Mouse (Mus musculus): ENCODE data around the gene Fance. TPM values are rescaled to one million over a fixed set of nuclear protein-coding genes. Genes with fewer than 3 reads are reported as not detected.

The Fance gene
- polyA plus RNA-seq, 1 experiment = 28.5 TPM

DNA sequence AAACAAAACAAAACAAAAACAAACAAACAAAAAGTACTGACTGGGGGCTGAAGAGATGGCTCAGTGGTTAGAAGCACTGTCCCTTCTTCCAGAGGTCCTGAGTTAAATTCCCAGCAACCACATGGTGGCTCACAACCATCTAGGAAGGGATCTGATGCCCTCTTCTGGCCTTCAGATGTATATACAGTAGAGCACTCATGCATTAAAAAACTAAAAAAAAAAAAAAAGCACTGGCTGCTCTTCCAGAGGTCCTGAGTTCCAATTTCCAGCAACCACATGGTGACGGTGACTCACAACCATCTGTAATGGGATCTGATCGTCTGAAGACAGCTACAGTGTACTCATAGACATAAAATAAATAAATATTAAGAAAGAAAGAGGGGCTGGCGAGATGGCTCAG is 2.5 kb upstream of the Fance start:
- Histone ChIP-seq H3K27me3 (ENCODE audit: control insufficient read depth, insufficient read depth, insufficient read length) (no peaks in the 10 kb centered on the region), H3K36me3 (ENCODE audit: control insufficient read depth, insufficient read depth) (no peaks in the 10 kb centered on the region), H3K4me2 (ENCODE audit: low read depth) (no peak overlapping the region), H3K4me3 (no peak overlapping the region), H3K79me2 (ENCODE audit: control insufficient read depth, insufficient read depth) (peaks cover 15% of the 10 kb centered on the region), H3ac (ENCODE audit: control insufficient read depth, insufficient read length) (no peak overlapping the region)
- TF ChIP-seq E2F4 (IDR thresholded peaks at IDR 0.05; ENCODE audit: insufficient read depth) = no peak
- TF ChIP-seq MYOD1 (IDR thresholded peaks at IDR 0.05; ENCODE audit: control insufficient read depth in 1 of 3, insufficient read length in 2 of 3, low read depth in 2 of 3) = no peak
- no peak for TF ChIP-seq REST (IDR thresholded peaks at IDR 0.05; ENCODE audit: insufficient read depth, insufficient read length)
- TF ChIP-seq MAX (IDR thresholded peaks at IDR 0.05; ENCODE audit: low read depth) = no peak
- no peak for TF ChIP-seq TCF12 (IDR thresholded peaks at IDR 0.05; ENCODE audit: insufficient read depth, poor library complexity, severe bottlenecking)
- no peak for TF ChIP-seq POLR2AphosphoS2 (IDR thresholded peaks at IDR 0.05; ENCODE audit: insufficient read length, low read depth)
- TF ChIP-seq USF1 (IDR thresholded peaks at IDR 0.05; ENCODE audit: low read depth) = no peak

DNA sequence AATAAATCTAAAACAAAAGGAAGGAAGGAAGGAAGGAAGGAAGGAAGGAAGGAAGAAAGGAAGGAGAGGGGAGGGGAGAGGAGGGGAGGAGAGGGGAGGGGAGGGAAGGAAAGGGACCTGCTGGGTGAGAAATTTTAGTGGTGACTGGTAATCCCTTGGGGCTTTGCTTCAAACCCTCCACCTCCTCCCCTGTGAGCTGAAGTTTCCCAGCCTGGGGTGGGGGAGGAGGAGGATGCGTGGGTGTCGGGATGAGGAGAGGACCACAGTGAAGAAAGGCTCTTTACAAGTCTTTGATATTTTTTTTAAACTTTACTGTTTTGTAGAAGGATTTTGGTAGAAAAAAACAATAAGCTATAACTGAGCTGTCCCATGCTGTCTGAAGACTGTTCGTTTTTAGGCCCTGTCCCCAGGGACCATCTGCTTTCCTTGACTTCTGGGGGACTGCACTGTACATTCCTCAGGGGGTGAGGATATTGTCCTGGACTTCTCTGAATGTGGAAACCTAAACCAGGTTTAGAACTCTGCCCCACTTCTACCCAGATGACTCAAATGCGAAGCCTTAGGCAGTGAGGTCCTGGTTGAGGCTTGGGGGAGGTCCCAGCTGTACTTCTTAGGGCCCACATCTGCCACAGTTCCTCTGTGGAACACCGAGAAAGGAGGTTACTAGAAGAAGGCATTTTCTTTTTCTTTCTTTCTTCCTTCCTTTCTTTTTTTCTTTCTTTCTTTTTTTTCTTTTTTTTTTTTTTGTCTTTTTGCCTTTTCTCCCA is 1.8 kb upstream of the Fance start:
- no peak overlapping the region for H3K4me3 ChIP-seq
- no peaks in the 10 kb centered on the region for H3K27me3 ChIP-seq (ENCODE audit: control insufficient read depth, insufficient read depth, insufficient read length)
- H3K36me3 ChIP-seq (ENCODE audit: control insufficient read depth, insufficient read depth) = no peaks in the 10 kb centered on the region
- TF ChIP-seq SRF (IDR thresholded peaks at IDR 0.05; ENCODE audit: control insufficient read depth, insufficient read length, low read depth) (no peak), CEBPB (IDR thresholded peaks at IDR 0.05; ENCODE audit: insufficient read depth, poor library complexity, severe bottlenecking) (no peak), MYOD1 (IDR thresholded peaks at IDR 0.05; ENCODE audit: control insufficient read depth in 1 of 3, insufficient read length in 2 of 3, low read depth in 2 of 3) (no peak), POLR2A (IDR thresholded peaks at IDR 0.05; ENCODE audit: insufficient read length, low read depth) (no peak), POLR2AphosphoS2 (IDR thresholded peaks at IDR 0.05; ENCODE audit: insufficient read length, low read depth) (no peak), MYOG (IDR thresholded peaks at IDR 0.05; ENCODE audit: control insufficient read depth in 1 of 3, insufficient read depth in 1 of 3, insufficient read length in 2 of 3, low read depth in 2 of 3) (no peak), MAX (IDR thresholded peaks at IDR 0.05; ENCODE audit: low read depth) (no peak), E2F4 (IDR thresholded peaks at IDR 0.05; ENCODE audit: insufficient read depth) (no peak), TCF3 (IDR thresholded peaks at IDR 0.05; ENCODE audit: insufficient read length, low read depth) (no peak), TCF12 (IDR thresholded peaks at IDR 0.05; ENCODE audit: insufficient read depth, poor library complexity, severe bottlenecking) (no peak)
- peak overlapping the region; percentile 77 for H3K4me2 ChIP-seq (ENCODE audit: low read depth)
- H3K79me2 ChIP-seq (ENCODE audit: control insufficient read depth, insufficient read depth) = peaks cover 15% of the 10 kb centered on the region
- H3ac ChIP-seq (ENCODE audit: control insufficient read depth, insufficient read length) = no peak overlapping the region

DNA sequence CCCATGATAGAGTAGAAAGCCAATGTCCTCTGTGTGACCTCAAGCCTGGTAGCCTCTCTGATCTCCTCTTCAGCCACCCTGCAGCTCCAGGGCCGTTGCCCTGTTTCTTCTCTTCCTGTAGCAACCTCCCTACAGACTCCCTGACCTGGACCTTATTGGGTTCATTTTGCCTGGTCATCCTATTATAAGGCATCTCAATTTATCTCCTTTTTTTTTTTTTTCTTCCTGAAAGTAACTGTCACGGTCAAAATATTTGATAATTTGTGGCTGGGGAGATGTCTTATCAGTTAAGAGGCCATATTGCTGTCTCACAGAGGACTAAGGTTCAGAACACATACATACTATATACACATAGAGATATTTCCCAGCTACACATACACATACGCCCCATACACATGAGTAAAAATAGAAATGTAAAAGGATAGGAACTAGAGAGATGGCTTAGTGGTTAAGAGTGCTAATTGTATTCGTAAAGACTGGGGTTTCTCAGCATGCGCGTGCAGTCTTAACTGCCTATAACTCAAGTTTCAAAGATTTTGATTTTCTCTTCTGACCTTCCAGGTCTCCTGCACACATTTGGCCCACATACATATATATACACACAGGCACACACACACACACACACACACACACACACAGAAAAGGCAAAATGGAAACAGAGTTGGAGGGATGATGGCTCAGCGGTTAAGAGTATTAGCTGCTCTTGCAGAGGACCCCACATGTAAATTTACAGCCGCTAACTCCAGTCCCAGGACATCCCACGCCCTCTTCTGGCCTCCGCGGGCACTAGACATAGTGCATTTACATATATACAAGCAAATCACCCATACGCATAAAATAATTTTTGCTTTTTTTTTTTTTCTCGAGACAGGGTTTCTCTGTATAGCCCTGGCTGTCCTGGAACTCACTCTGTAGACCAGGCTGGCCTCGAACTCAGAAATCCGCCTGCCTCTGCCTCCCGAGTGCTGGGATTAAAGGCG is 797 bp upstream of the Fance start:
- peak overlapping the region; percentile 62 for H3ac ChIP-seq (ENCODE audit: control insufficient read depth, insufficient read length)
- no peaks in the 10 kb centered on the region for H3K27me3 ChIP-seq (ENCODE audit: control insufficient read depth, insufficient read depth, insufficient read length)
- H3K4me2 ChIP-seq (ENCODE audit: low read depth) = peak overlapping the region; percentile 77
- TF ChIP-seq POLR2AphosphoS2 (IDR thresholded peaks at IDR 0.05; ENCODE audit: insufficient read length, low read depth) = no peak
- no peak for TF ChIP-seq USF1 (IDR thresholded peaks at IDR 0.05; ENCODE audit: low read depth)
- TF ChIP-seq REST (IDR thresholded peaks at IDR 0.05; ENCODE audit: insufficient read depth, insufficient read length) = no peak
- no peak for TF ChIP-seq MYOG (IDR thresholded peaks at IDR 0.05; ENCODE audit: control insufficient read depth in 1 of 3, insufficient read depth in 1 of 3, insufficient read length in 2 of 3, low read depth in 2 of 3)
- TF ChIP-seq CEBPB (IDR thresholded peaks at IDR 0.05; ENCODE audit: insufficient read depth, poor library complexity, severe bottlenecking) = no peak
- TF ChIP-seq E2F4 (IDR thresholded peaks at IDR 0.05; ENCODE audit: insufficient read depth) = no peak
- TF ChIP-seq MAX (IDR thresholded peaks at IDR 0.05; ENCODE audit: low read depth) = no peak
- TF ChIP-seq MYOD1 (IDR thresholded peaks at IDR 0.05; ENCODE audit: control insufficient read depth in 1 of 3, insufficient read length in 2 of 3, low read depth in 2 of 3) = no peak
- TF ChIP-seq SRF (IDR thresholded peaks at IDR 0.05; ENCODE audit: control insufficient read depth, insufficient read length, low read depth) = no peak
- no peak for TF ChIP-seq TCF3 (IDR thresholded peaks at IDR 0.05; ENCODE audit: insufficient read length, low read depth)
- TF ChIP-seq POLR2A (IDR thresholded peaks at IDR 0.05; ENCODE audit: insufficient read length, low read depth) = no peak
- no peak for TF ChIP-seq TCF12 (IDR thresholded peaks at IDR 0.05; ENCODE audit: insufficient read depth, poor library complexity, severe bottlenecking)
- H3K36me3 ChIP-seq (ENCODE audit: control insufficient read depth, insufficient read depth) = no peaks in the 10 kb centered on the region
- peak overlapping the region; percentile 38 for H3K4me3 ChIP-seq
- H3K79me2 ChIP-seq (ENCODE audit: control insufficient read depth, insufficient read depth) = peaks cover 15% of the 10 kb centered on the region

DNA sequence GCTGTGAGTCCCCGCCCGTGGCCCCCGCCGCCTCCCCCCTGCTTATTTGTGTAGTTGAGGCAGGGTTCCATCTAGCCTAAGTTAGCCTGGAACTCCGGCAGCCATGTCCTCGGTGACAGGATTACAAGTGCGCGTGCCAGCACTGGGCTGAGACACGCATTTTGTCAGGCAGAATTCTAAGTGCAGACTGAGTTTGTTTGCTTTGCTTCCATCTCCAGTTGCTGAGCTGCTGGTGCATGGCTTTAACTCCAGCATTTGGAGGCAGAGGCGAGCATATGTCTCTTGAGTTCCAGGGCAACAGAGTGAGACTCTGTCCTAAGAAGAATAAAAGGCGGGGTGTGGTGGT is 534 bp downstream of the Fance start:
- Histone ChIP-seq H3K36me3 (ENCODE audit: control insufficient read depth, insufficient read depth) (no peaks in the 10 kb centered on the region), H3ac (ENCODE audit: control insufficient read depth, insufficient read length) (peak overlapping the region; percentile 62), H3K27me3 (ENCODE audit: control insufficient read depth, insufficient read depth, insufficient read length) (no peaks in the 10 kb centered on the region), H3K4me2 (ENCODE audit: low read depth) (peak overlapping the region; percentile 78), H3K79me2 (ENCODE audit: control insufficient read depth, insufficient read depth) (peaks cover 15% of the 10 kb centered on the region), H3K4me3 (peak overlapping the region; percentile 38)
- TF ChIP-seq POLR2A (IDR thresholded peaks at IDR 0.05; ENCODE audit: insufficient read length, low read depth) (no peak), MYOD1 (IDR thresholded peaks at IDR 0.05; ENCODE audit: control insufficient read depth in 1 of 3, insufficient read length in 2 of 3, low read depth in 2 of 3) (no peak), USF1 (IDR thresholded peaks at IDR 0.05; ENCODE audit: low read depth) (no peak), MYOG (IDR thresholded peaks at IDR 0.05; ENCODE audit: control insufficient read depth in 1 of 3, insufficient read depth in 1 of 3, insufficient read length in 2 of 3, low read depth in 2 of 3) (no peak), E2F4 (IDR thresholded peaks at IDR 0.05; ENCODE audit: insufficient read depth) (no peak), POLR2AphosphoS2 (IDR thresholded peaks at IDR 0.05; ENCODE audit: insufficient read length, low read depth) (no peak), SRF (IDR thresholded peaks at IDR 0.05; ENCODE audit: control insufficient read depth, insufficient read length, low read depth) (no peak), REST (IDR thresholded peaks at IDR 0.05; ENCODE audit: insufficient read depth, insufficient read length) (no peak), MAX (IDR thresholded peaks at IDR 0.05; ENCODE audit: low read depth) (no peak), TCF12 (IDR thresholded peaks at IDR 0.05; ENCODE audit: insufficient read depth, poor library complexity, severe bottlenecking) (no peak), TCF3 (IDR thresholded peaks at IDR 0.05; ENCODE audit: insufficient read length, low read depth) (no peak), CEBPB (IDR thresholded peaks at IDR 0.05; ENCODE audit: insufficient read depth, poor library complexity, severe bottlenecking) (no peak)

Measured in myocyte (in vitro differentiated cells).